Mouse (Mus musculus) midbrain, postnatal 0 days (tissue): ENCODE measurements at regions not wholly inside any gene's neighbourhood (a gene's known extent, or its start where the extent isn't known, plus 50 kb on each side); places are given as distances from the start of the nearest gene placed in this dataset.

ENCODE experiments used
- ATAC-seq: fragments of 200-750 bp; cut with Nextera tagmentation; 2 replicates; pipeline ENCODE4 v1.8.0; 2017; ENCODE audit warnings: moderate number of reproducible peaks, mild to moderate bottlenecking, moderate TSS enrichment, moderate library complexity; ENCODE audit not compliant: low FRiP score
- DNase-seq: peaks from one replicate; pipeline ENCODE4 v3.0.0-alpha.2; 2015; ENCODE audit warnings: low spot score
- H3K27ac ChIP-seq: fragments of 300-500 bp; sonication (generic); 2 replicates; pipeline ENCODE4 v1.5.1; 2014; ENCODE audit warnings: low read depth, mild to moderate bottlenecking, low read length, mixed read lengths
- H3K27me3 ChIP-seq: fragments of 300-500 bp; sonication (generic); 2 replicates; pipeline ENCODE4 v1.6.1; 2014; ENCODE audit warnings: low read length, control low read depth, mixed read lengths; ENCODE audit not compliant: insufficient read depth
- H3K36me3 ChIP-seq: fragments of 300-500 bp; sonication (generic); 2 replicates; pipeline ENCODE4 v1.6.1; 2014; ENCODE audit warnings: low read length, control low read depth, mixed read lengths; ENCODE audit not compliant: insufficient read depth
- H3K4me1 ChIP-seq: fragments of 300-500 bp; sonication (generic); 2 replicates; pipeline ENCODE4 v1.6.1; 2014; ENCODE audit warnings: mild to moderate bottlenecking, control low read depth, antibody characterized with exemption, low read length, mixed read lengths; ENCODE audit not compliant: insufficient read depth
- H3K4me2 ChIP-seq: fragments of 300-500 bp; sonication (generic); 2 replicates; pipeline ENCODE4 v1.6.1; 2014; ENCODE audit warnings: low read depth, mild to moderate bottlenecking, low read length, mixed read lengths; ENCODE audit not compliant: poor library complexity, severe bottlenecking
- H3K4me3 ChIP-seq: fragments of 300-500 bp; sonication (generic); 2 replicates; pipeline ENCODE4 v1.5.1; 2014; ENCODE audit warnings: low read depth, mild to moderate bottlenecking, low read length, moderate library complexity
- H3K9ac ChIP-seq: fragments of 300-500 bp; sonication (generic); replicated peaks from 2 replicates; pipeline ENCODE4 v1.6.1; 2014; ENCODE audit warnings: mild to moderate bottlenecking, low read length, moderate library complexity, mixed read lengths; ENCODE audit not compliant: poor library complexity, severe bottlenecking
- H3K9me3 ChIP-seq: fragments of 300-500 bp; sonication (generic); 2 replicates; pipeline ENCODE4 v1.6.1; 2016; ENCODE audit warnings: low read length, control low read depth
- CTCF ChIP-seq: IDR thresholded peaks from 2 replicates; pipeline ENCODE4 v1.5.1; 2016; ENCODE audit warnings: antibody characterized with exemption, mild to moderate bottlenecking
- whole genome bisulfite sequencing: fragments of 180-500 bp; shearing (Covaris S2); extraction: QIAGEN DNeasy Blood & Tissue Kit; methylation state at CpG from one replicate; pipeline ENCODE4 v1.1.7; 2014; 5-methylcytosine and 5-hydroxymethylcytosine counted together

DNA sequence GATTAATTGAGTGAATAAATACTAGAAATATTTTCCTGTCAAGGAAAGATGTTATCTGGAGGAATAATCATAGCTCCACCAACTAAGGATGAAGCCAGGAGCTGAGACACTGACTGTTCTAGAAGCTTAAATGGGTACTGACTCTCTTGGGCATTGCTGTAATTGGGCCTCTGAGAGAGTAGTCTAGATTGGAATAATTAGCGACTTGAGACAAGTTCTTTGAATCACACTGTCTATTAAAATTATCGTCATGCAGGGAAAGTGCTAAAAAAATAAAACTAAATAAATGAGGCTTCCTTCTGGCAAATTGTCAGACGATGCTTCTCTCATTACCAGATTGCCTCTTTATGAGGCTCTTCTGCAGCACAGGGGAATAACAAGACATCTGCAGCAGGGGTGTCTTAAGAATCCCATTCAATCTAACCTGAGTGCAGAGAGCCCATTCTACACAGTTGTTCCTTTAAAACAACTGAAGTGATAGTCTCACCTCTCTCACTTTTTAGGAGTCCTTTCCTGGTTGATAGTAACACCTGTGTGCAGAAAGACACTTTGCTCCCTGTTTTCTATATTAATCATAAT, 1203.5 kb downstream of the Fam181b start:
- Histone ChIP-seq H3K9ac (no peak overlapping the region), H3K9me3 (no peaks in the 10 kb centered on the region), H3K27me3 (no peaks in the 10 kb centered on the region), H3K4me1 (no peaks in the 10 kb centered on the region), H3K27ac (no peak overlapping the region), H3K4me2 (no peak overlapping the region), H3K36me3 (no peaks in the 10 kb centered on the region), H3K4me3 (no peak overlapping the region)
- TF ChIP-seq CTCF, result no peak
- ATAC-seq (peak; percentile 47; the same call in 1 of the 2 replicates), DNase-seq (peak; percentile 58)
- 58% methylated on average over 3 of the region's 3 CpGs for WGBS

DNA sequence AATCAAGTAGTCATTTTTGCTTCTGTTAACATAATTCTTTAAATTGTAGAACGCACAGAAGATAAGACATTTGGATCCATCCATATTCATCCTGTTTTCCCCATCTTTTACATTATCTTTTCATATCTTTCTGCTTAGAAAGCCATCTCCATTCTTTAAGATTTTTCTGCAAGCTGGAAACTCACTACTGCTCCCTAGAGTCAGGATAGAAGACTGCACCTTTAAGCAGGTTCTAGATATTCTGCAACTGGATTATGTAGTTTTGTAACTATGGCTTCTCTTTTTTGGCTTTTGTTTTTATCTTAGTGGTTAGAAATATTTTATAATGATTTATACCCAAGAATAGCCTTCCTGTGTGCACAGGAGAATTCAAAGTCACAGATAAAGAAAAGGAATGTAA, 1225.9 kb downstream of the Fam181b start:
- H3K27me3 ChIP-seq, result no peaks in the 10 kb centered on the region
- H3K36me3 ChIP-seq, result no peaks in the 10 kb centered on the region
- no peak overlapping the region for H3K4me2 ChIP-seq
- TF ChIP-seq CTCF, result peak; percentile 40
- H3K9ac ChIP-seq, result no peak overlapping the region
- H3K27ac ChIP-seq, result no peak overlapping the region
- H3K9me3 ChIP-seq, result no peaks in the 10 kb centered on the region
- ATAC-seq (no peak), DNase-seq (no peak)
- WGBS, result 87% methylated on average over 1 of the region's 1 CpGs
- H3K4me1 ChIP-seq, result no peaks in the 10 kb centered on the region
- no peak overlapping the region for H3K4me3 ChIP-seq

DNA sequence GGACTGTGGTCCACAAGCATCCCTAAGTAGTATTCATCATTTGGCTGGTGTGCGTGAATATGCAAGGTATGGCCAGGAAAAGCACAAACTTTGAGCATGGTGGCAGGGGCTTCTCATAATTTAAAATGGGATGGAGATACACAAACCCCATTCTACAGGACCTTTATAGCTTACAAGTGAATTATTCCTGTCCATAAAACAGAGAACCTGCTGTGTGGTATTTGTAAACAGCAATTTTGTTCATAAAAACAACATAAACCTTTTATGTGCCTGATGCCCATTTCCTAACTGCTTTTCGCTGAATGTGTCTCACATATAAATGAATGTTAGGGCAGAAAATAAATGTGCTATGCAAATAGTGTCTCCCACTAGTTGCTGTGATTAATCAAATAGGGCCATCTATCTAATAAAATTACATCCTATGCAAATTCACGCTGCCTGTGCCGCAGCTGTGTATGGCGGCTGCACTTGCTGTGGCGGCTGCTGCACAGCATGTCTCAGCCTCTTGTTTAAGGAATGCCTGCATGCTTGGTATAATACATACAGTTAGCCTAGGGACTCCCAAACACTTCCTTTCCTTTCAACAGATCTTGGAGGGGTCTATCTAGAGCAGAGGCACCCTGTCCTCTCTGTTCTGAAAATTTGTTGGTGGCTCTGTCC, 1235.4 kb downstream of the Fam181b start:
- Histone ChIP-seq H3K36me3 (no peaks in the 10 kb centered on the region), H3K4me1 (no peaks in the 10 kb centered on the region), H3K9me3 (no peaks in the 10 kb centered on the region), H3K27ac (no peak overlapping the region), H3K4me2 (no peak overlapping the region), H3K27me3 (no peaks in the 10 kb centered on the region), H3K9ac (no peak overlapping the region), H3K4me3 (no peak overlapping the region)
- TF ChIP-seq CTCF, result no peak
- WGBS, result 91% methylated on average over 6 of the region's 6 CpGs
- DNase-seq (no peak), ATAC-seq (no peak)

DNA sequence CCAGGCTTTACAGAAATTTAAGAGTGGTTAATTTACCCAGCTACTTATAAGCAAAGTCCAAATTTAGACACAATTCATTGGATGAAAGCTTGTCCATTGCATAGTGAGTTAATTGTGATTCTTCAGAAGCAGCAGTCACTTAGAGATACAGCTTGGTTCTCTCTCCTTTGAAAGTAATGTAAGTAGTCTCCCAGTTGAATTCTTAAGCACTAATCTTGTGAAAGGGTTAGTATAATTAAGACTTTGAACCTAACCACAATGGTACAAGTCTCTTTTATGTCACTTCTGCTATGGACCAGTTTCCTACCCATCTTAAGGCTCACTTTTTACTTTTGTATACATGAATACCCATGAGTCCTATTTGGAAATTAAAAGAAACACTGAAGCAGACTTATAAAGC, 1252.9 kb downstream of the Fam181b start:
- Histone ChIP-seq H3K9ac (no peak overlapping the region), H3K4me2 (no peak overlapping the region), H3K4me1 (no peaks in the 10 kb centered on the region), H3K36me3 (no peaks in the 10 kb centered on the region), H3K27me3 (no peaks in the 10 kb centered on the region), H3K9me3 (no peaks in the 10 kb centered on the region), H3K4me3 (no peak overlapping the region), H3K27ac (no peak overlapping the region)
- DNase-seq, result no peak
- ATAC-seq, result no peak
- no peak for TF ChIP-seq CTCF
